Mouse (Mus musculus) hindbrain, embryonic 10.5 days (tissue): ENCODE measurements around the gene Ccnd3. TPM values are rescaled to one million over a fixed set of nuclear protein-coding genes. Genes with fewer than 3 reads are reported as not detected.

Source experiments
- DNase-seq: peaks from one replicate; pipeline ENCODE4 v3.0.0-alpha.2; 2017; ENCODE audit warnings: low spot score
- H3K27ac ChIP-seq: fragments of 300-500 bp; sonication (generic); 2 replicates; pipeline ENCODE4 v1.5.1; 2016; ENCODE audit warnings: mild to moderate bottlenecking, moderate library complexity
- H3K27me3 ChIP-seq: fragments of 300-500 bp; sonication (generic); 2 replicates; pipeline ENCODE4 v1.6.1; 2016; ENCODE audit warnings: mild to moderate bottlenecking; ENCODE audit not compliant: poor library complexity, insufficient read depth, severe bottlenecking
- H3K36me3 ChIP-seq: fragments of 300-500 bp; sonication (generic); 2 replicates; pipeline ENCODE4 v1.6.1; 2016; ENCODE audit warnings: mild to moderate bottlenecking, moderate library complexity
- H3K4me1 ChIP-seq: fragments of 300-500 bp; sonication (generic); replicated peaks from 2 replicates; pipeline ENCODE4 v1.6.1; 2016; ENCODE audit warnings: mild to moderate bottlenecking
- H3K4me3 ChIP-seq: fragments of 300-500 bp; sonication (generic); 2 replicates; pipeline ENCODE4 v1.5.1; 2016; ENCODE audit warnings: mild to moderate bottlenecking, moderate library complexity
- H3K9me3 ChIP-seq: fragments of 300-500 bp; sonication (generic); 2 replicates; pipeline ENCODE4 v1.6.1; 2016; ENCODE audit warnings: mild to moderate bottlenecking, moderate library complexity
- WGBS: fragments of 180-500 bp; shearing (Covaris S2); methylation state at CpG from one replicate; pipeline ENCODE4 v1.1.7; 2016; 5-methylcytosine and 5-hydroxymethylcytosine counted together
- polyA plus RNA-seq: library from polyadenylated mRNA; unstranded; fragments of >200 nt; fragmentation: Nextera tagmentation; extraction: Ambion mirVana; gene quantifications from 2 replicates; pipeline ENCODE4 v1.2.1, GENCODE M21; 2016

Ccnd3 gene
- polyA plus RNA-seq, 1 experiment from 2014 or later = 289 TPM

GRCm38 (mm10) chr17:47469642-47470041 lies 35.2 kb upstream of the Ccnd3 start:
- no peaks in the 10 kb centered on the region for H3K9me3 ChIP-seq
- 86% methylated on average over 4 of the region's 4 CpGs for WGBS

GRCm38 (mm10) chr17:47470121-47470520 lies 34.7 kb upstream of the Ccnd3 start:
- Histone ChIP-seq H3K4me3 (no peak overlapping the region), H3K4me1 (peaks cover 47% of the 10 kb centered on the region), H3K9me3 (no peaks in the 10 kb centered on the region), H3K27me3 (peaks cover 76% of the 10 kb centered on the region), H3K36me3 (no peaks in the 10 kb centered on the region), H3K27ac (no peak overlapping the region)
- 96% methylated on average over 4 of the region's 4 CpGs for WGBS
- DNase-seq = no peak

More at GRCm38 (mm10) chr17:47469642-47470041, 35.2 kb upstream of the Ccnd3 start:
- peaks cover 80% of the 10 kb centered on the region for H3K27me3 ChIP-seq
- no peaks in the 10 kb centered on the region for H3K36me3 ChIP-seq
- no peak overlapping the region for H3K27ac ChIP-seq
- no peak overlapping the region for H3K4me3 ChIP-seq
- H3K4me1 ChIP-seq = peaks cover 51% of the 10 kb centered on the region
- no peak for DNase-seq

DNA sequence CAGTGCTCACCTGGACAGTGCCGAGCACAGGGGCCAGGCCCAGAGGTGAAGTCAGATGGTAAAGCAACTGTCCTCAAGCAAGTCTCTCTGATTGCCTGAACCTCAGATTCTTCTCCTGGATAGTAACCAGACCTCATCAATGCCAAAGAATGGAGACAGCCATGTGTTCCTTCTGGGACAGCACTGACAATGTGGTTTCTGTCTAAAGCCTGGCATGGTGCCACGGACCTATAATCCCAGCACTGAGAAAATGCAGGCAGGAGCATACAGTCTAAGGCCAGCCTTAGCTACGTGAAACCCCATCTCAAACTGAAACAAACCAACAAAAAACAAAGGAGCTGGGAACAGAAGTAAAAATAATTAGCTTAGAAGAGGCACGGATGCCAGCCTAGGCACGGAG lies 34.2 kb upstream of the Ccnd3 start:
- H3K9me3 ChIP-seq = no peaks in the 10 kb centered on the region
- DNase-seq = no peak
- H3K27me3 ChIP-seq = peaks cover 70% of the 10 kb centered on the region
- WGBS = 83% methylated on average over 5 of the region's 5 CpGs
- H3K36me3 ChIP-seq = no peaks in the 10 kb centered on the region
- H3K4me1 ChIP-seq = peaks cover 41% of the 10 kb centered on the region
- no peak overlapping the region for H3K27ac ChIP-seq
- H3K4me3 ChIP-seq = no peak overlapping the region

DNA sequence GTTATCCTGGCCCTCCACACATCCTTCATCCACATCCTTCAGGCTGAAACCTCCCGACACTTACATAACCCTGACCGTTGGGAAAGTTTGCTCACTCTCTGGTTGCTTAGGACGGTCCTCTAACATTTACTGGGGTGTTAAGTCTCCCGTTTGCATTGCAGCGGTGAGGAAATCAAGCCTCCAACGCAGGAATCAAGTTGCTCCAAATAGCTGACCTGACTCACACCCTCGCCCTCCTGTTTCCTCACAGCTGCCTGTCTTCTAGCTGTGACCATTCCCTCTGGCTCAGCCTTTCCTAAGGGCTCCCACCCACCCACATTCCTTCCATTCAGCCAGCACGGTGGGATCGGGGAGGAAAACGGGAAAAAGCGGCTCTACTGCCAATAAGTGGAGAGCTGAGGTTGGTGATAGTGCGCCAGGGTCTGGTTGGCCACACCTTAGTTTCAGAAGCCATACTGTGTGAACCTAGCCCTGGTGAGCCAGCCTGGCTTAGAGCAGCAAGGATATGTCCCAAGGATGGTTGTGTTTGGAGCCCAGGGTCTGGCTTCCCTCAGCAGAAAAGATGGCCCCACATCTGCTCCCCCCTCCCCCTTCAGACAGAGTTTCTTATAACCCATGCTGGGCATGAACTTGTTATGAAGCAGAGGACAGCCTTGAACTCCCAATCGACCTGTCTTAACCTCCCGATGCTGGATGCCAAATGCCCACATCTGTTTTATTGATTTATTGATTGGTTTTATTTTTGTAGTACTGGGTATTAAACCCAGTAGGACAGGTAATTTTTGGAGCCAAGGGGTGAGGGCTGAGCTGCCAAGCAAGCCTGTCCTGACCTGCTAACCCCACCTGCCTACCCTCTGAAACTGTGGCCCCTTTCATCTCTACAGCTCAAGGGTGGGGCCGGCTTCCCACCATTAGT lies 32.2 kb upstream of the Ccnd3 start:
- no peaks in the 10 kb centered on the region for H3K36me3 ChIP-seq
- DNase-seq = no peak
- peaks cover 50% of the 10 kb centered on the region for H3K27me3 ChIP-seq
- no peak overlapping the region for H3K4me3 ChIP-seq
- no peaks in the 10 kb centered on the region for H3K9me3 ChIP-seq
- WGBS = 46% methylated on average over 15 of the region's 15 CpGs
- peaks cover 28% of the 10 kb centered on the region for H3K4me1 ChIP-seq
- H3K27ac ChIP-seq = no peak overlapping the region

- H3K36me3 ChIP-seq = no peaks in the 10 kb centered on the region
- peaks cover 20% of the 10 kb centered on the region for H3K4me1 ChIP-seq
- no peak overlapping the region for H3K27ac ChIP-seq
- H3K4me3 ChIP-seq = no peak overlapping the region
- peak; percentile 48 for DNase-seq
- whole genome bisulfite sequencing = 13% methylated on average over 8 of the region's 8 CpGs
- peaks cover 42% of the 10 kb centered on the region for H3K27me3 ChIP-seq
- H3K9me3 ChIP-seq = no peaks in the 10 kb centered on the region
Measured at GRCm38 (mm10) chr17:47473434-47473974, 31.3 kb upstream of the Ccnd3 start.

GRCm38 (mm10) chr17:47474250-47474649 lies 30.6 kb upstream of the Ccnd3 start:
- DNase-seq = no peak
- no peaks in the 10 kb centered on the region for H3K36me3 ChIP-seq
- H3K9me3 ChIP-seq = no peaks in the 10 kb centered on the region
- H3K4me1 ChIP-seq = peaks cover 12% of the 10 kb centered on the region
- 82% methylated on average over 4 of the region's 4 CpGs for WGBS
- H3K27ac ChIP-seq = no peak overlapping the region
- H3K4me3 ChIP-seq = no peak overlapping the region
- peaks cover 34% of the 10 kb centered on the region for H3K27me3 ChIP-seq

DNA sequence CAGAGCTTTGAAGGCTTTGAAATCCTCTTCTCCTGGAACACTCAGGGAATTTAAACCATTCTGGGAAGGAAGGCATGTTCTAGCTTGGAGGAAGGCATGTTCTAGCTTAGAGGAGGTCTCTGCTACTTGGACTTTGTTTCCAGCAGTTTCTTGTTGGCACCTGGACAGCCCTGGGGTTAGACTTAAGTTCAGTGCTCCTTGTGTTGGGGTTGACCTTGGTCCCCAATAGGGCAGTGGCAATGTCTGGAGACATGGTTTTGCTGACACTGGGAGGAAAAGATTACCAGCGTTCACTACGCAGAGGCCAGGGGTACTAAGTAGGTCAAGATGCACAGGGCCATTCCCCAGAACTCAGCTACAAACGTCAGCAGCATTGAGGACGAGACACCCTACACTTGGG lies 29.7 kb upstream of the Ccnd3 start:
- no peak overlapping the region for H3K4me3 ChIP-seq
- H3K27me3 ChIP-seq = peaks cover 25% of the 10 kb centered on the region
- no peak for DNase-seq
- H3K4me1 ChIP-seq = peaks cover 9% of the 10 kb centered on the region; the same call in 1 of the 2 replicates
- H3K9me3 ChIP-seq = no peaks in the 10 kb centered on the region
- no peak overlapping the region for H3K27ac ChIP-seq
- no peaks in the 10 kb centered on the region for H3K36me3 ChIP-seq
- WGBS = 91% methylated on average over 4 of the region's 4 CpGs

- Histone ChIP-seq H3K9me3 (no peaks in the 10 kb centered on the region), H3K27me3 (peaks cover 20% of the 10 kb centered on the region), H3K4me1 (peaks cover 9% of the 10 kb centered on the region; the same call in 1 of the 2 replicates), H3K36me3 (no peaks in the 10 kb centered on the region), H3K27ac (no peak overlapping the region), H3K4me3 (no peak overlapping the region)
- no peak for DNase-seq
- WGBS = 63% methylated on average over 3 of the region's 3 CpGs
Measured at GRCm38 (mm10) chr17:47475714-47476113, 29.1 kb upstream of the Ccnd3 start.

DNA sequence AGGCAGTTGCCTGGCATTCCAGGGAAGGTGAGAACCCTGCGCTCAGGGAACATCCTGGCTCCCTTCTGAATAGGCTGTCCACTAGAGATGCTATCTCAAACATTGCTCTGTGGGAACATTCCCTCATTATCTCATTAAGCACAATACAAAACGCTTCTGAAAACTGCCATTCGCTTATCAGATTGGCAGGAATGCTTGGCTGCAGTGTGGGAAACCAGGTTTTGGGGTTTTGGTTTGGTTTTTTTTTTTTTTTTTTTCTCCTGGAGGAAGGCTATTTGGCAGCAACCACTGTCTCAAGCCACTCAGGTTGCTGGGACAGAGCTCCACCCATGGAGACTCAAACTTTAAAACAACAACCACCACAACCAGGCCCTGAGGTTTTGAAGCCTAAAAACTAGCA lies 25.0 kb upstream of the Ccnd3 start:
- no peaks in the 10 kb centered on the region for H3K27me3 ChIP-seq
- H3K27ac ChIP-seq = no peak overlapping the region
- no peaks in the 10 kb centered on the region for H3K9me3 ChIP-seq
- DNase-seq = no peak
- H3K4me1 ChIP-seq = peaks cover 12% of the 10 kb centered on the region
- no peaks in the 10 kb centered on the region for H3K36me3 ChIP-seq
- no peak overlapping the region for H3K4me3 ChIP-seq
- WGBS = 72% methylated on average over 3 of the region's 3 CpGs

DNA sequence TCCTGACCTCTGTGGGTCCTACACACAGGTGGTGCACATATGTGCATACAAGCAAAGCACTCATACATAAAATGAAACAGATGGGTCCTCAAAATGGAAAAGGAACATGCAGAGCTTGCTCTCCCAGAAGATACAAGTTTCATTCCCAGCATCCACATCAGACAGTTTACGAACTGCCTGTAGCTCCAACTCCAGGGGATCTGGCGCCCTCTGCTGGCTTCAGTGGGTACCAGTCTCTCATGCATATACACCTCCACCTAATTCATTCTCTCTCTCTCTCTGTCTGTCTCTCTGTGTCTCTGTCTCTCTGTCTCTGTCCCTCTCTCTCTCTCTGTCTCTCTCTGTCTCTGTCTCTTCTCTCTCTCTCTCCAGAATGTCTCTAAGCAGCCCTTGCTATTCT lies 22.4 kb upstream of the Ccnd3 start:
- Histone ChIP-seq H3K27me3 (no peaks in the 10 kb centered on the region), H3K36me3 (no peaks in the 10 kb centered on the region), H3K4me1 (peaks cover 28% of the 10 kb centered on the region), H3K4me3 (no peak overlapping the region), H3K9me3 (no peaks in the 10 kb centered on the region), H3K27ac (no peak overlapping the region)
- 49% methylated on average over 2 of the region's 2 CpGs for WGBS
- peak; percentile 71 for DNase-seq

DNA sequence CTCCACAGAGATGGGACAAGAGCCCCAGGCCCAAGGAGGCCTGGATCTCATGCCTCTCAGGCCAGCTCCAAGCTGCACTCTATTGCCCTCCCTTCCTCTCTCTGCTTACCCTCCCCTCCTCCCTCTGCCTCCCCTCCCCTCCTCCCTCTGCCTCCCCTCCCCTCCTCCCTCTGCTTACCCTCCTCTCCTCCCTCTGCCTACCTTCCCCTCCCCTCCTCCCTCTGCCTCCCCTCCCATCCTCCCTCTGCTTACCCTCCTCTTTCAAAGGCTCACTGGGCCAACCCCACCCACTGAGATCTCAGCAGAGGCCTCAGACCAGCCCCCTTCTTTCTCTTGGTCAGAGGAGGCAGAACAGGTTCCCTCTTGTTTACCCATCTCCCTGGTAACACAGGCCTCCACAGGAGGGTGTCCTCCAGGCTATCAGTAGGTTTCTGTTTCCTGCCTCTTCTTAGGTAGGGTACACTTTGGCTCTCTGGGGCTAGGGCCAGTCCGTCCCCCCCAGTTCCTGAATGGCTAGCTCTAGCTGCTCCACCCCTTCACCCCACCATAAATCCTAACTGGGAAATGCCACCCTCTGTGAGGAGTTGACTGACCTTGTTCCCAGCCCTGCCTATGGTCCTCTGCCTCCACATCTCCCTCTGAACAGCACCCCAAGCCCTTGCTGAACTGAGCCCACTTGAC lies 20.5 kb upstream of the Ccnd3 start:
- Histone ChIP-seq H3K27ac (peak overlapping the region; percentile 60), H3K36me3 (peaks cover 15% of the 10 kb centered on the region), H3K4me3 (no peak overlapping the region), H3K9me3 (no peaks in the 10 kb centered on the region), H3K4me1 (peaks cover 29% of the 10 kb centered on the region), H3K27me3 (no peaks in the 10 kb centered on the region)
- 16% methylated on average over 1 of the region's 1 CpGs for WGBS
- DNase-seq = peak; percentile 34

DNA sequence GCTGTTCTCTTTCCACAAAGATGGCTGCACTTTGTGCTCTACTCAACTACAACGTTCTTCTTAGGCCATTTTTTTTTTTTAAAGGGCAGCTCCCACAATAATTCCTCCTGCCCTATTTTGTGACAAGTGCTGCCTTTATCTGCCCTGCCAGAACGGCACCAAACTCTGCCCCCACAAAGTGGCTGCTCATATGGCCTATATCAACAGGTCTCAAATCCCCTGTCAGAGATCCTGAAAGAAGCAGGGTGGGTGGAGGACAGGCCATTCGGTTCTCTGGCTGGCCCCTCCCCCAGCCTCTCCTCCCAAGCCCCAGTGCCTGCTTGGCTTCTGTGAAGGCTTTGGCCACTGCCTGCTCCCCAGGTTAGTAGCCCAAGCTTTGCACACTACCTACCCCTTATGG lies 19.9 kb upstream of the Ccnd3 start:
- Histone ChIP-seq H3K4me3 (no peak overlapping the region), H3K4me1 (peaks cover 29% of the 10 kb centered on the region), H3K9me3 (no peaks in the 10 kb centered on the region), H3K27ac (peak overlapping the region; percentile 60), H3K27me3 (no peaks in the 10 kb centered on the region), H3K36me3 (peaks cover 21% of the 10 kb centered on the region)
- WGBS = 6% methylated on average over 3 of the region's 3 CpGs
- DNase-seq = no peak

GRCm38 (mm10) chr17:47485791-47486190 lies 19.1 kb upstream of the Ccnd3 start:
- Histone ChIP-seq H3K4me3 (no peak overlapping the region), H3K27ac (no peak overlapping the region), H3K27me3 (no peaks in the 10 kb centered on the region), H3K36me3 (peaks cover 29% of the 10 kb centered on the region), H3K4me1 (peaks cover 29% of the 10 kb centered on the region), H3K9me3 (no peaks in the 10 kb centered on the region)
- WGBS = 91% methylated on average over 3 of the region's 3 CpGs
- DNase-seq = no peak
